Mouse (Mus musculus): Measurements from ENCODE around the gene Rab31. TPM values are rescaled to one million over a fixed set of nuclear protein-coding genes. Genes with fewer than 3 reads are reported as not detected.

Rab31 gene
- total RNA-seq, 2 experiments from 2014 or later: 56.6 to 90.9 TPM

Other genes with a start within 250 kb of the Rab31 start
- not detected in 2 replicates for gene Tmem232, start 232.0 kb downstream of the Rab31 start, total RNA-seq (2015)
- not detected in 2 replicates for gene Tmem232, start 232.0 kb downstream of the Rab31 start, total RNA-seq (2017)
- 169 and 178 TPM in 2 replicates for gene Vapa, start 159.2 kb downstream of the Rab31 start, total RNA-seq (2015)
- gene Vapa, start 159.2 kb downstream of the Rab31 start, total RNA-seq (2017): 110 and 122 TPM in 2 replicates
- not detected in 2 replicates for gene Txndc2, start 130.6 kb downstream of the Rab31 start, total RNA-seq (2015)
- not detected in 2 replicates for gene Txndc2, start 130.6 kb downstream of the Rab31 start, total RNA-seq (2017)
- gene Ppp4r1, start 9.8 kb upstream of the Rab31 start, total RNA-seq (2015): 57.8 and 78.5 TPM in 2 replicates
- 57.3 and 58.5 TPM in 2 replicates for gene Ppp4r1, start 9.8 kb upstream of the Rab31 start, total RNA-seq (2017)
- gene Ralbp1, start 113.0 kb upstream of the Rab31 start, total RNA-seq (2015): 32.3 and 34.9 TPM in 2 replicates
- 102 and 104 TPM in 2 replicates for gene Ralbp1, start 113.0 kb upstream of the Rab31 start, total RNA-seq (2017)
- 6.5 and 7.3 TPM in 2 replicates for gene Twsg1, start 178.5 kb upstream of the Rab31 start, total RNA-seq (2015)
- 4.1 and 5.2 TPM in 2 replicates for gene Twsg1, start 178.5 kb upstream of the Rab31 start, total RNA-seq (2017)

Data from megakaryocyte, adult 5-6 weeks (primary cell).